Mouse (Mus musculus) frontal cortex, adult 2 months (tissue): ENCODE measurements around the gene Scn1a. TPM values are rescaled to one million over a fixed set of nuclear protein-coding genes. Genes with fewer than 3 reads are reported as not detected.

Experiments used
- DNase-seq, 2 experiments: peaks; one replicate each; pipeline ENCODE4 v3.0.0; 2022; ENCODE audit warnings: low spot score in 1 of 2; ENCODE audit errors: extremely low spot score in 1 of 2
- polyA plus RNA-seq: library from polyadenylated mRNA; depleted of rRNA; stranded (reverse); fragments of >200 nt; gene quantifications from 2 replicates; pipeline ENCODE4 v1.2.3, GENCODE M21; 2012; rRNA removed

Gene Scn1a
- polyA plus RNA-seq, 1 experiment: 40.7 TPM

GRCm38 (mm10) chr2:66256220-66257131, 184.2 kb downstream of the Scn1a start, which contains the start of gene Ttc21b:
Gene Ttc21b, minus strand, starts transcription at chr2:66256617.
- DNase-seq: peak; percentile 95 to 98

DNA sequence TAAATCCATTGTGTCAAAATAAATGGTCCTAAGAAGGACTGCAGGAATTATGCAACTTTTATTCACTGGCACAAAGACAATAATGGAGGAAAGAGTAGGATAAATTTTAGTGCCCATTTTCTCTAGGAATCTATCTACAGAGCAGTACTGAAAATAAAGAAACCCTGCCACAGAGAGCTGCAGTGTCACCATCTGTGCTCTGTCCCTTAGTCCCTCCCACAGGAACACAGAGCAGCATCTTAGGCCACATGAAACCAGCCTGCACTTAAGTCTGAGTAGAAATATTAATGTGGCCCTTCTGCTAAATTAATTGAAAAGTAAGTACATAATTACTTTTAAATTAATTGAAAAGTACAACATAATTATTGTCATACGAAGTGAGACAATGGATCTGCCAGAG, 196.6 kb downstream of the Scn1a start:
- DNase-seq: no peak

DNA sequence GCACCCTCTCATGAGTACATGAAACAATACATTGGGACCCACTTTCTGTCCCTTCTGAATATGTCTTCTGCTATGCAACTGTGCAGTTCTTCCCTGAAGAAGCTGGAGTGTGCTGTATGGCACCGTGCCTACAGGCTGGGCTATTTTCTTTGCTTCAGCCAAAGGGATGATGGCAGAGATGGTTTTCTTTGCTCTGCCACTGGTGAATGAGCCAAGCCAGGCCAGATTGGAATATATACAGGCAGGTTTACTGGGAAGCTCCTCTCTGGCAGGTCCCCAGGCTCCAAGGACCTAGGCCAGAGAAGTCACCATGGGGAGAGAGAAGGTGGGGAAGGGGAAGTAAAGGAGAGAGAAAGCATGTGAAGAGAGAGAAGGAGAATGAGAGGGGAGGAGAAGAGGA, 200.3 kb downstream of the Scn1a start:
- no peak for DNase-seq

- DNase-seq: no peak
Observed at GRCm38 (mm10) chr2:66238886-66239285, 201.8 kb downstream of the Scn1a start.

GRCm38 (mm10) chr2:66220954-66221353, 219.7 kb downstream of the Scn1a start:
- DNase-seq: no peak

Other genes starting within 250 kb of the Scn1a start
- gene Ttc21b, start 184.2 kb downstream of the Scn1a start, polyA plus RNA-seq: 9.4 and 9.6 TPM in 2 replicates
- 0.63 and 1.0 TPM in 2 replicates for gene Scn9a, start 194.1 kb upstream of the Scn1a start, polyA plus RNA-seq